Mouse (Mus musculus) hindbrain, embryonic 12.5 days (tissue): ENCODE data around the gene Mtap. TPM values are rescaled to one million over a fixed set of nuclear protein-coding genes. Genes with fewer than 3 reads are reported as not detected.

Experiments used
- ATAC-seq: fragments of 200-750 bp; cut with Nextera tagmentation; 2 replicates; pipeline ENCODE4 v1.8.0; 2017; ENCODE audit warnings: moderate TSS enrichment; ENCODE audit not compliant: low FRiP score
- H3K27ac ChIP-seq: fragments of 300-500 bp; sonication (generic); 2 replicates; pipeline ENCODE4 v1.5.1; 2016; ENCODE audit warnings: mild to moderate bottlenecking
- H3K27me3 ChIP-seq: fragments of 300-500 bp; sonication (generic); 2 replicates; pipeline ENCODE4 v1.6.1; 2016; ENCODE audit warnings: mild to moderate bottlenecking
- H3K36me3 ChIP-seq: fragments of 300-500 bp; sonication (generic); 2 replicates; pipeline ENCODE4 v1.6.1; 2016; ENCODE audit warnings: mild to moderate bottlenecking
- H3K4me1 ChIP-seq: fragments of 300-500 bp; sonication (generic); 2 replicates; pipeline ENCODE4 v1.6.1; 2016
- H3K4me2 ChIP-seq: fragments of 300-500 bp; sonication (generic); replicated peaks from 2 replicates; pipeline ENCODE4 v1.6.1; 2016; ENCODE audit warnings: mild to moderate bottlenecking
- H3K4me3 ChIP-seq: fragments of 300-500 bp; sonication (generic); 2 replicates; pipeline ENCODE4 v1.5.1; 2016; ENCODE audit warnings: mild to moderate bottlenecking
- H3K9ac ChIP-seq: fragments of 300-500 bp; sonication (generic); 2 replicates; pipeline ENCODE4 v1.6.1; 2016; ENCODE audit warnings: mild to moderate bottlenecking, moderate library complexity
- H3K9me3 ChIP-seq: fragments of 300-500 bp; sonication (generic); replicated peaks from 2 replicates; pipeline ENCODE4 v1.6.1; 2016; ENCODE audit warnings: mild to moderate bottlenecking
- whole genome bisulfite sequencing: fragments of 180-500 bp; shearing (Covaris S2); methylation state at CpG from one replicate; pipeline ENCODE4 v1.1.7; 2016; 5-methylcytosine and 5-hydroxymethylcytosine counted together
- polyA plus RNA-seq: library from polyadenylated mRNA; unstranded; fragments of >200 nt; fragmentation: Nextera tagmentation; extraction: Ambion mirVana; gene quantifications from 2 replicates; pipeline ENCODE4 v1.2.1, GENCODE M21; 2016

Gene Mtap
- polyA plus RNA-seq: 52.7 and 53.8 TPM in 2 replicates

- no peaks in the 10 kb centered on the region for H3K36me3 ChIP-seq
- H3K9ac ChIP-seq: peak within 1 kb of the TSS; percentile 87
- H3K27me3 ChIP-seq: no peaks in the 10 kb centered on the region
- H3K9me3 ChIP-seq: no peaks in the 10 kb centered on the region
- H3K4me3 ChIP-seq: peak within 1 kb of the TSS; percentile 89
- under 1% methylated on average over 30 of the region's 31 CpGs for WGBS
- peaks cover 14% of the 10 kb centered on the region for H3K4me1 ChIP-seq
- H3K4me2 ChIP-seq: peak within 1 kb of the TSS; percentile 83
- peak; percentile 97 for ATAC-seq
- H3K27ac ChIP-seq: peak within 1 kb of the TSS; percentile 71
These were observed at the start of gene Mtap for GRCm38 (mm10) chr4:89136906-89137541. Gene Mtap (plus strand): TSS chr4:89137122.

DNA sequence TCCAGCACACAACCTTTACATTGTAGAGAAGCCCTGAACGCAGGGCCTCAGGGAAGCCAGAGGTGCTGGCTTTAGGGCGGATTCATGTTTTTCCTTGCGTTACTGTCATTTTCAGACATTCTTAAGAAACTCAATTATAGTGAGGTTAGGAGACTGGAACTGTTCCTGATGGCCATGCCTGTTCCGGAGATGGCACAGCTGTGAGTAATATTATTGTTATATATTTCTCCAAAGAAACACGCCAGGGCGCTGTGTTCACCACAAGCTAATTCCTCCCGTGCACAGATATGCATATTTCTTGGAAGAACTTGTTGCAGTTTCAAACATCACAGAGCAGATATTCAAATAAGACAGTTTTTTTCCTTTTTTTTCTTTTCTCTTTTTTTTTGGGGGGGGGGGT is 47.8 kb upstream of the Mtap start:
- Histone ChIP-seq H3K4me1 (no peaks in the 10 kb centered on the region), H3K36me3 (no peaks in the 10 kb centered on the region), H3K4me2 (no peak overlapping the region), H3K27ac (no peak overlapping the region), H3K27me3 (no peaks in the 10 kb centered on the region), H3K9ac (no peak overlapping the region), H3K9me3 (no peaks in the 10 kb centered on the region), H3K4me3 (no peak overlapping the region)
- WGBS: 94% methylated on average over 7 of the region's 7 CpGs
- ATAC-seq: no peak

DNA sequence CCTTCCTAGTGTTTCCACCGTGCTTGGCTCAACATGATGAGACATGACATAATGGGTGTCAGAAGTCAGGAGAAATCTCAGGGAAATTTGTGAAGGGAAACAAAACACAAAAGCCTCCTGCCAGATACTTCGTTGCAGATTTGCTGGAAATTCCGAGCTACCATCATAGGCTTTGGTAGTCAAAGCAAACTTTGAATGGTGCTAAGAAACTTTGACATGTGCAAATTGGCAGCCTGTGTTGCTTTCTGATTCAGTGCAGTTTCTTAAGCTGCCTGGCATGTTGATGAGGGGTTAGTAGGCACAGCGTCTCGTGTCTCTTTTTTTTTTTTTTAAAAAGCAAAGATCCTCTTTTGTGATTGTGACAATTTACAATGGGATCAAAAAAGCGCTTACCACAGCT is 46.7 kb upstream of the Mtap start:
- H3K27me3 ChIP-seq: no peaks in the 10 kb centered on the region
- WGBS: 62% methylated on average over 6 of the region's 6 CpGs
- H3K4me2 ChIP-seq: no peak overlapping the region
- H3K27ac ChIP-seq: no peak overlapping the region
- no peak overlapping the region for H3K4me3 ChIP-seq
- no peaks in the 10 kb centered on the region for H3K9me3 ChIP-seq
- H3K9ac ChIP-seq: no peak overlapping the region
- no peak for ATAC-seq
- H3K36me3 ChIP-seq: no peaks in the 10 kb centered on the region
- H3K4me1 ChIP-seq: no peaks in the 10 kb centered on the region

DNA sequence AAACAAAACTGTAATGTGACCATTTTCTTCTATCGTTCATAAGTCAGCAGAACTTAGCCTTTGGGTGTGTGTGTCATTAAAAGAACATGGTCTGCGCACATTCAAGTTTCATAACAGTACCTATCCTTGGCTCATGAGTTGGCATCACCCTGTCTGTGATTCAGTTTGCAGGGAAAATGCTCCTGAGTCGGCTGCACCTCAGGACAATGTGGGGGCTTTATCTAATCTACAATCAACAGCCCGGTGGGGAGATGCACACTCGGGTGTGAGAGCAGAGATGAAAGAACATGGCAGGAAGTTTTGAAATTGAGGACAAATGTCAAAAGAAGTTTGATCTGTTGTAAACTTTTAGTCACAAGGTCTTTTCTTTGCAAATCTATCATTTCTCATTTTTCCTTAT is 44.8 kb upstream of the Mtap start:
- Histone ChIP-seq H3K27me3 (no peaks in the 10 kb centered on the region), H3K27ac (no peak overlapping the region), H3K4me2 (no peak overlapping the region), H3K9me3 (no peaks in the 10 kb centered on the region), H3K4me3 (no peak overlapping the region), H3K9ac (no peak overlapping the region), H3K4me1 (no peaks in the 10 kb centered on the region), H3K36me3 (no peaks in the 10 kb centered on the region)
- ATAC-seq: no peak
- 76% methylated on average over 5 of the region's 5 CpGs for WGBS

- 93% methylated on average over 5 of the region's 5 CpGs for WGBS
- H3K9ac ChIP-seq: no peak overlapping the region
- no peak overlapping the region for H3K4me3 ChIP-seq
- ATAC-seq: no peak
- H3K4me2 ChIP-seq: no peak overlapping the region
- no peaks in the 10 kb centered on the region for H3K36me3 ChIP-seq
- no peak overlapping the region for H3K27ac ChIP-seq
- no peaks in the 10 kb centered on the region for H3K9me3 ChIP-seq
- no peaks in the 10 kb centered on the region for H3K4me1 ChIP-seq
- no peaks in the 10 kb centered on the region for H3K27me3 ChIP-seq
These were observed 42.1 kb upstream of the Mtap start for GRCm38 (mm10) chr4:89094773-89095172.

GRCm38 (mm10) chr4:89098261-89098660 is 38.7 kb upstream of the Mtap start:
- Histone ChIP-seq H3K36me3 (no peaks in the 10 kb centered on the region), H3K4me3 (no peak overlapping the region), H3K9me3 (no peaks in the 10 kb centered on the region), H3K4me1 (no peaks in the 10 kb centered on the region), H3K27ac (no peak overlapping the region), H3K9ac (no peak overlapping the region), H3K27me3 (no peaks in the 10 kb centered on the region), H3K4me2 (no peak overlapping the region)
- 67% methylated on average over 5 of the region's 5 CpGs for WGBS
- ATAC-seq: no peak

- WGBS: 62% methylated on average over 3 of the region's 3 CpGs
- Histone ChIP-seq H3K4me1 (no peaks in the 10 kb centered on the region), H3K4me3 (no peak overlapping the region), H3K27me3 (no peaks in the 10 kb centered on the region), H3K36me3 (no peaks in the 10 kb centered on the region), H3K27ac (no peak overlapping the region), H3K9ac (no peak overlapping the region), H3K9me3 (no peaks in the 10 kb centered on the region), H3K4me2 (no peak overlapping the region)
- no peak for ATAC-seq
These were observed 35.6 kb upstream of the Mtap start for GRCm38 (mm10) chr4:89101276-89101675.

DNA sequence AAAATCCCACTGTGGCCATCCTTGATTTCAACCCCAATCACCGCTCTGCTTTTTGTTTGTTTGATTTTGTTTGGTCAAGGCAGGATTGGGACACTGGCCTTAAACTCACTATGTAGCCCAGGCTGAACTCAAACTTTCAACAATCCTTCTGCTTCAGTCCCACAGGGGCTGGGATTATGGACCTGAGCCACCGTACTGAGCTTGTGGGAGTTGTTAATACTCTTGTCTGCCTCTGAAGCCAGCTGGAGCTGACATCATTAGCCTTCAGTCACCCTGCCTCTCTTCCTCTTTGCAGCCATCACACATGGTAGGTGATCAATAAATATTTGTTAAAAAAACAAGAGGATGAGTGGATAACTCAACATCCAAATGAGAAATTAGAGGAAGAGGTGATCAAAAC is 34.6 kb upstream of the Mtap start:
- no peak overlapping the region for H3K4me2 ChIP-seq
- H3K9ac ChIP-seq: no peak overlapping the region
- H3K27me3 ChIP-seq: no peaks in the 10 kb centered on the region
- no peaks in the 10 kb centered on the region for H3K36me3 ChIP-seq
- no peaks in the 10 kb centered on the region for H3K9me3 ChIP-seq
- 70% methylated on average over 2 of the region's 2 CpGs for WGBS
- no peak for ATAC-seq
- no peaks in the 10 kb centered on the region for H3K4me1 ChIP-seq
- no peak overlapping the region for H3K4me3 ChIP-seq
- no peak overlapping the region for H3K27ac ChIP-seq

DNA sequence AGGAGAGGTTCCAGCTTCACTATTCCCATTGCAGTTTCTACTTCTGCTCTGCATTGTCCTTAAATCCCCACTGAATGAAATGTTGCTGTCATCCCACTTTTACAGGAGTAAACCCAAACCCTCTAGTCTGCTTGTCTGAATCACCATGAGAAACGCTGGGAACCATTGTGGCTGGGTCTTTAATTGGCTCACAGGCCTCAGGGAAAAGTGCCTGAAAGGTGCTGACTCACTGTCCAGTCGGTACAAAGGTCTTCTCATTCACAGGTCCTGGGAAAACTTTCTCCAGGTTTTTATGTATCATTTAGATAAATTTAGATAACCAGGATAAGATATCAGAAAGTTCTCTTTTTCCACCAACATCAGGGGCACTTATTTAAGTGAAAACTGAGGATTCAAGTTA is 31.4 kb upstream of the Mtap start:
- Histone ChIP-seq H3K36me3 (no peaks in the 10 kb centered on the region), H3K27me3 (no peaks in the 10 kb centered on the region), H3K4me3 (no peak overlapping the region), H3K4me1 (no peaks in the 10 kb centered on the region), H3K9ac (no peak overlapping the region), H3K4me2 (no peak overlapping the region), H3K9me3 (no peaks in the 10 kb centered on the region), H3K27ac (no peak overlapping the region)
- 61% methylated on average over 2 of the region's 2 CpGs for WGBS
- ATAC-seq: no peak

DNA sequence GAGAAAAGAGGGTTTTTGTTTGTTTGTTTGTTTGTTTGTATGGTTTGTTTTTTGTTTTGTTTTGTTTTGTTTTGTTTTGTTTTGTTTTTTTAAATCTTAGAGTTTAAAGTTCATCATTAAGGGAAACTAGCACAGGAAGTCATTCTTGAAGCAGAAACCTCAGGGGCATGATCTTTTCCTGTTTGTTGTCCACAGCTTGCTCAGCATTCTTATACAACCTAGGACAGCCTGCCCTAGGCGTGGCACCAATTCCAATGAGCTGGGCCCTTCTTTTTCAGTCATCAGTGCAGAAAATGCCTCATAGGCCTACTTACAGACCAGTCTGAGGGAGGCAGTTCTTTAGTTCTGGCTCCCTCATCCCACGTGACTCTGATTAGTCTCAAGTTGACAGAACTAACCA is 30.4 kb upstream of the Mtap start:
- Histone ChIP-seq H3K27ac (no peak overlapping the region), H3K4me1 (no peaks in the 10 kb centered on the region), H3K4me3 (no peak overlapping the region), H3K9me3 (no peaks in the 10 kb centered on the region), H3K27me3 (no peaks in the 10 kb centered on the region), H3K36me3 (no peaks in the 10 kb centered on the region), H3K9ac (no peak overlapping the region), H3K4me2 (no peak overlapping the region)
- ATAC-seq: no peak
- 77% methylated on average over 2 of the region's 2 CpGs for WGBS

DNA sequence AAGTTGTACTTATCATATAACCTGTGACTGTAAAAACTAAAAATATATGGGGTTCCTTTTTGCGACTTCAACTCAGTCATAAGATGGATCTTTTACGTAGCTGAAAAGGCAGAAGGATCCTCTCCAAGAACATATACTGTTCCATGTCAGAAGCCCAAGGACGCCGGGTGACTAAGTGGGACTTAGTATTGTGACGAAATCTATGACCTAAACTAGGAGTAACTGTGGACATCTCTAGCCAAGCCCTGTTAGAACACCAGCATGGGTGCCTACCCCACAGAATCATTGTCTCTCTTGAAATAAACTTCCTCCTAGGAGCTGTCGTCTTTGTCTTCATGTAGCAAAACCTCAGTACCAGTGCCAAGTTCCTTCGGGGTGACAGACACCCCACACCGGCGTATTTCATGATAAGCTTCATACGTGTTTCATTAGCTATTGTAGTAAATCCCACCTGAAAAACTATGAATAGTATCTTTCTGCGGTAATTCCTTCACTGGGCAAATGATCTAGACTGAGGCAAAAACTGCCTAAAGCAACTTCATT is 24.7 kb upstream of the Mtap start:
- no peak for ATAC-seq
- Histone ChIP-seq H3K4me2 (no peak overlapping the region), H3K9ac (no peak overlapping the region), H3K9me3 (no peaks in the 10 kb centered on the region), H3K4me3 (no peak overlapping the region), H3K36me3 (no peaks in the 10 kb centered on the region), H3K27ac (no peak overlapping the region), H3K4me1 (no peaks in the 10 kb centered on the region), H3K27me3 (no peaks in the 10 kb centered on the region)
- WGBS: 95% methylated on average over 11 of the region's 11 CpGs

- 62% methylated on average over 4 of the region's 4 CpGs for WGBS
- Histone ChIP-seq H3K4me1 (no peaks in the 10 kb centered on the region), H3K4me2 (no peak overlapping the region), H3K4me3 (no peak overlapping the region), H3K9me3 (no peaks in the 10 kb centered on the region), H3K36me3 (no peaks in the 10 kb centered on the region), H3K9ac (no peak overlapping the region), H3K27ac (no peak overlapping the region), H3K27me3 (no peaks in the 10 kb centered on the region)
- ATAC-seq: no peak
These were observed 24.1 kb upstream of the Mtap start for GRCm38 (mm10) chr4:89112782-89113181.

DNA sequence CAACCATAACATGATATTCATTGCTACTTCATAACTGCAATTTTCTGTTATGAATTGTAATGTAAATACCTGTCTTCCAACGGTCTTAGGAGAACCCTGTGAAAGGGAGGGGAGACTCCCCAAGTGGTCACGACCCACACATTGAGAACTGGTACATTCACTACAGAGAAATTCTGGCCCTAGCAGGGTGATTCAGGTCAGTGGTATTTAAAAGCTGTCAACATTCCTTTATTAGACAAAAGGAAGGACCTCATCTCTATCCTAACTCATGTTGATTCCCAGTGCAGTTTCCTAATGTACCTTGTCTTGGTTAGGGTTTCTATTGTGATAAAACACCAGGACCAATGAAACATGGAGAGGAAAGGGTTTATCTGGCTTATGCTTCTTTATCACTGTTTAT is 20.9 kb upstream of the Mtap start:
- Histone ChIP-seq H3K27me3 (no peaks in the 10 kb centered on the region), H3K4me2 (no peak overlapping the region), H3K4me3 (no peak overlapping the region), H3K4me1 (no peaks in the 10 kb centered on the region), H3K9me3 (no peaks in the 10 kb centered on the region), H3K9ac (no peak overlapping the region), H3K27ac (no peak overlapping the region), H3K36me3 (no peaks in the 10 kb centered on the region)
- no peak for ATAC-seq
- 88% methylated on average over 2 of the region's 2 CpGs for WGBS
